Mouse (Mus musculus): ENCODE measurements around the gene Amh. TPM values are rescaled to one million over a fixed set of nuclear protein-coding genes. Genes with fewer than 3 reads are reported as not detected.
A peak's percentile ranks its signal among the peaks of the same experiment; 100 is the strongest.

The Amh gene
- not detected in 2 replicates for polyA plus RNA-seq (2012; ENCODE audit: insufficient read depth, insufficient read length, missing spikeins)

- no peak within 1 kb of the TSS for H3K27ac ChIP-seq (replicated peaks; ENCODE audit: low read depth, low read length)
- no peaks in the 10 kb centered on the region; the same call in 1 of the 2 replicates for H3K4me1 ChIP-seq (ENCODE audit: control insufficient read depth, insufficient read depth, insufficient read length, low read length)
- H3K4me3 ChIP-seq (ENCODE audit: insufficient read depth, low read depth, low read length) = no peak within 1 kb of the TSS
Observed at GRCm38 (mm10) chr10:80804916-80805315, at the start of gene Amh. TSS of gene Amh (plus strand) at chr10:80805243.

- Histone ChIP-seq H3K4me1 (ENCODE audit: control insufficient read depth, insufficient read depth, insufficient read length, low read length) (peaks cover 25% of the 10 kb centered on the region), H3K4me3 (ENCODE audit: insufficient read depth, low read depth, low read length) (peak overlapping the region; percentile 94), H3K27ac (replicated peaks; ENCODE audit: low read depth, low read length) (peak overlapping the region; percentile 84)
Observed at GRCm38 (mm10) chr10:80755291-80756015, 49.6 kb upstream of the Amh start.

- Histone ChIP-seq H3K4me3 (ENCODE audit: insufficient read depth, low read depth, low read length) (peak overlapping the region; percentile 94), H3K4me1 (ENCODE audit: control insufficient read depth, insufficient read depth, insufficient read length, low read length) (peaks cover 30% of the 10 kb centered on the region), H3K27ac (replicated peaks; ENCODE audit: low read depth, low read length) (peak overlapping the region; percentile 84)
Observed at GRCm38 (mm10) chr10:80756099-80756498, 48.9 kb upstream of the Amh start.

- Histone ChIP-seq H3K4me3 (ENCODE audit: insufficient read depth, low read depth, low read length) (peak overlapping the region; percentile 94), H3K27ac (replicated peaks; ENCODE audit: low read depth, low read length) (peak overlapping the region; percentile 84), H3K4me1 (ENCODE audit: control insufficient read depth, insufficient read depth, insufficient read length, low read length) (peaks cover 30% of the 10 kb centered on the region)
Observed at GRCm38 (mm10) chr10:80756509-80756908, 48.5 kb upstream of the Amh start.

- Histone ChIP-seq H3K4me3 (ENCODE audit: insufficient read depth, low read depth, low read length) (peak overlapping the region; percentile 94), H3K4me1 (ENCODE audit: control insufficient read depth, insufficient read depth, insufficient read length, low read length) (peaks cover 33% of the 10 kb centered on the region)
Observed at GRCm38 (mm10) chr10:80756967-80757366, 48.1 kb upstream of the Amh start.

GRCm38 (mm10) chr10:80757717-80758116, 47.3 kb upstream of the Amh start:
- H3K4me3 ChIP-seq (ENCODE audit: insufficient read depth, low read depth, low read length) = peak overlapping the region; percentile 94; the same call in 1 of the 2 replicates
- H3K27ac ChIP-seq (replicated peaks; ENCODE audit: low read depth, low read length) = peak overlapping the region; percentile 84
- peaks cover 34% of the 10 kb centered on the region for H3K4me1 ChIP-seq (ENCODE audit: control insufficient read depth, insufficient read depth, insufficient read length, low read length)

More at GRCm38 (mm10) chr10:80756967-80757366, 48.1 kb upstream of the Amh start:
- peak overlapping the region; percentile 84 for H3K27ac ChIP-seq (replicated peaks; ENCODE audit: low read depth, low read length)

GRCm38 (mm10) chr10:80758651-80759050, 46.4 kb upstream of the Amh start:
- peaks cover 43% of the 10 kb centered on the region for H3K4me1 ChIP-seq (ENCODE audit: control insufficient read depth, insufficient read depth, insufficient read length, low read length)
- H3K4me3 ChIP-seq (ENCODE audit: insufficient read depth, low read depth, low read length) = no peak overlapping the region
- H3K27ac ChIP-seq (replicated peaks; ENCODE audit: low read depth, low read length) = peak overlapping the region; percentile 19; the same call in 1 of the 2 replicates

- Histone ChIP-seq H3K4me3 (ENCODE audit: insufficient read depth, low read depth, low read length) (no peak overlapping the region), H3K27ac (replicated peaks; ENCODE audit: low read depth, low read length) (peak overlapping the region; percentile 21), H3K4me1 (ENCODE audit: control insufficient read depth, insufficient read depth, insufficient read length, low read length) (peaks cover 60% of the 10 kb centered on the region)
Observed at GRCm38 (mm10) chr10:80760596-80761524, 44.2 kb upstream of the Amh start.

GRCm38 (mm10) chr10:80761821-80762220, 43.2 kb upstream of the Amh start:
- no peak overlapping the region for H3K27ac ChIP-seq (replicated peaks; ENCODE audit: low read depth, low read length)
- H3K4me1 ChIP-seq (ENCODE audit: control insufficient read depth, insufficient read depth, insufficient read length, low read length) = peaks cover 55% of the 10 kb centered on the region
- no peak overlapping the region for H3K4me3 ChIP-seq (ENCODE audit: insufficient read depth, low read depth, low read length)

GRCm38 (mm10) chr10:80763502-80763901, 41.5 kb upstream of the Amh start:
- H3K27ac ChIP-seq (replicated peaks; ENCODE audit: low read depth, low read length) = peak overlapping the region; percentile 41
- peaks cover 46% of the 10 kb centered on the region for H3K4me1 ChIP-seq (ENCODE audit: control insufficient read depth, insufficient read depth, insufficient read length, low read length)
- no peak overlapping the region for H3K4me3 ChIP-seq (ENCODE audit: insufficient read depth, low read depth, low read length)

GRCm38 (mm10) chr10:80765746-80766145, 39.3 kb upstream of the Amh start:
- H3K27ac ChIP-seq (replicated peaks; ENCODE audit: low read depth, low read length) = peak overlapping the region; percentile 94
- H3K4me1 ChIP-seq (ENCODE audit: control insufficient read depth, insufficient read depth, insufficient read length, low read length) = peaks cover 39% of the 10 kb centered on the region
- no peak overlapping the region for H3K4me3 ChIP-seq (ENCODE audit: insufficient read depth, low read depth, low read length)

- Histone ChIP-seq H3K4me3 (ENCODE audit: insufficient read depth, low read depth, low read length) (no peak overlapping the region), H3K4me1 (ENCODE audit: control insufficient read depth, insufficient read depth, insufficient read length, low read length) (peaks cover 37% of the 10 kb centered on the region), H3K27ac (replicated peaks; ENCODE audit: low read depth, low read length) (peak overlapping the region; percentile 94)
Observed at GRCm38 (mm10) chr10:80766161-80766815, 38.8 kb upstream of the Amh start.

GRCm38 (mm10) chr10:80768365-80768764, 36.7 kb upstream of the Amh start:
- no peak overlapping the region for H3K4me3 ChIP-seq (ENCODE audit: insufficient read depth, low read depth, low read length)
- no peak overlapping the region for H3K27ac ChIP-seq (replicated peaks; ENCODE audit: low read depth, low read length)

GRCm38 (mm10) chr10:80773816-80774215, 31.2 kb upstream of the Amh start:
- H3K4me3 ChIP-seq (ENCODE audit: insufficient read depth, low read depth, low read length) = no peak overlapping the region
- no peaks in the 10 kb centered on the region for H3K4me1 ChIP-seq (ENCODE audit: control insufficient read depth, insufficient read depth, insufficient read length, low read length)
- H3K27ac ChIP-seq (replicated peaks; ENCODE audit: low read depth, low read length) = no peak overlapping the region

More at GRCm38 (mm10) chr10:80768365-80768764, 36.7 kb upstream of the Amh start:
- H3K4me1 ChIP-seq (ENCODE audit: control insufficient read depth, insufficient read depth, insufficient read length, low read length) = peaks cover 24% of the 10 kb centered on the region

- no peak overlapping the region for H3K27ac ChIP-seq (replicated peaks; ENCODE audit: low read depth, low read length)
- no peaks in the 10 kb centered on the region for H3K4me1 ChIP-seq (ENCODE audit: control insufficient read depth, insufficient read depth, insufficient read length, low read length)
- H3K4me3 ChIP-seq (ENCODE audit: insufficient read depth, low read depth, low read length) = no peak overlapping the region
Observed at GRCm38 (mm10) chr10:80774549-80774948, 30.5 kb upstream of the Amh start.
